Mouse (Mus musculus): Measurements from ENCODE around the gene Aplp2.

Aplp2 gene

DNA sequence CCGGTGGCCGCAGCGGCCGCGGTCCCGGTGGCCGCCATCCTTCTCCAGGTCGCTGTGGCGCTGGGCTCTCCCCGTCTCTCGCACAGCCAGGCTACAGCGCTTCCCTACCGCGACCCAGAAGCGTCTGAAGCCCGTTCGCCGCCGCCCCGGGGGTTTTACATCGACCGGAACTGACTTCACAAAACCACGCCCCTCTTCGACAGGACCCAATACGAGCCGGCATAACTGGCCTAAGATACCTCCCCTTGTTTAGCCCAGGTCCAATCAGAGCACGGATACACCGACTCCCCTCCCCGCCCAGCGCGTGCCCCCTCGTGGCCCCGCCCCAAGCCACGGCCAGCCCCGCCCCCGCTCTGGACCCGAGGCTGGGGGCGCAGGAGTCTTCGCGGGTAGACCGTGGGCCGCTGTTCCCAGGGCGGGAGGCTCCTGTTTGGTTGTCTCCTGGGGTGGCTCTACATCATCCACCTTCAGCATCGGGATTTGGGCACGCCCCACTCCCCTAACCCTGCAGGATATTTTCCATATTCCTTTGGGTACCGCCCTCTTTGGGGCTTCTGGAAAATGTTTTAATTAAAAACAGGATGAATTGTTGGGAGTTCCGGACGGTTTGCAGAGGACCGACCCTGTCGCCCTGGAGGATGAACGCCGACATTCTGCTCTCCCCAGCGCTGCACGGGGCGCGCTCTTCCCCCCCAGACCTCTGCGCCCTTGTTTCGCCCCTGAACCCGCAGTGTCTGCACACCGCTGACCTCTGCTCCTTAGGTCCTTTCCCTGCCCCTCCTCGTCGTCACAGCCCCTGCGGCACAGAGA is at the start of gene Aplp2:
Aplp2 (minus strand) TSS at position 126 of the 810 bp plus-strand sequence.
- peak; percentile 96 for DNase-seq (ENCODE audit: low read depth)

DNA sequence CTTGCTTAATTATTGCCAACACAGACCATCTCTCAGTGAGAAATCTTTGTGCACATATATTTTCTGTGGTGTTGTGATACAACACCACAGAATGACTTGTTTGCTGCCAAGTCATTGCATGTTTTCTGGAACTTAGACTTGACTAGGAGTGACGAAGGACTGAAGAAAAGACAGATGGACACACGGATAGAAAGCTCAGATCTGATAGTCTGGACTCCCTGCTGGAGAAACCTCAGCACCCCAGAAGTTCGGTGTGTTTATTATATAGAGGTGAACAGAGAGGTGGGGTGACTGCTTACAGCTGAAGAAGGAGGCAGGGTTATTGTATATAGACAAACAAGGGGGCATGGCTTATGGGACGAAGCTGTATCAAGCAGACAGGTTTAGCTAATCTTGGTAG is 48.6 kb upstream of the Aplp2 start:
- DNase-seq (ENCODE audit: low read depth) = no peak

- DNase-seq (ENCODE audit: low read depth) = no peak
Measured at GRCm38 (mm10) chr9:31258237-31258636, 46.6 kb upstream of the Aplp2 start.

- DNase-seq (ENCODE audit: low read depth) = no peak
Measured at GRCm38 (mm10) chr9:31255953-31256352, 44.3 kb upstream of the Aplp2 start.

DNA sequence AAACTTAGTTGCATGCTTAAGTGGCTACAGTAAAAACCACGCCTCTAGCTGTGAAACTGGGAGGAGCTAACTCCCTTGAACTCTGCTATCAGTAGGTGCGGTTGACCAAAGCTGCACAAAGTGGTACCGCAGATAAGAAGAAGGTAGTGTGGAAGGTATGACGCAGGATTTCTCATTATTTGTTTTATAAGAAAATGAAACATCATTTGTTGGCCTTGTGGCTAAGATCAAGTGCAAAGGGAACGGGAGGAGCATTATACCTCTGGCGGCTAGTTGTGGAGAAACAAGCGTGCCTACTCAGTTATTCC is 43.0 kb upstream of the Aplp2 start:
- DNase-seq (ENCODE audit: low read depth) = peak; percentile 63

DNA sequence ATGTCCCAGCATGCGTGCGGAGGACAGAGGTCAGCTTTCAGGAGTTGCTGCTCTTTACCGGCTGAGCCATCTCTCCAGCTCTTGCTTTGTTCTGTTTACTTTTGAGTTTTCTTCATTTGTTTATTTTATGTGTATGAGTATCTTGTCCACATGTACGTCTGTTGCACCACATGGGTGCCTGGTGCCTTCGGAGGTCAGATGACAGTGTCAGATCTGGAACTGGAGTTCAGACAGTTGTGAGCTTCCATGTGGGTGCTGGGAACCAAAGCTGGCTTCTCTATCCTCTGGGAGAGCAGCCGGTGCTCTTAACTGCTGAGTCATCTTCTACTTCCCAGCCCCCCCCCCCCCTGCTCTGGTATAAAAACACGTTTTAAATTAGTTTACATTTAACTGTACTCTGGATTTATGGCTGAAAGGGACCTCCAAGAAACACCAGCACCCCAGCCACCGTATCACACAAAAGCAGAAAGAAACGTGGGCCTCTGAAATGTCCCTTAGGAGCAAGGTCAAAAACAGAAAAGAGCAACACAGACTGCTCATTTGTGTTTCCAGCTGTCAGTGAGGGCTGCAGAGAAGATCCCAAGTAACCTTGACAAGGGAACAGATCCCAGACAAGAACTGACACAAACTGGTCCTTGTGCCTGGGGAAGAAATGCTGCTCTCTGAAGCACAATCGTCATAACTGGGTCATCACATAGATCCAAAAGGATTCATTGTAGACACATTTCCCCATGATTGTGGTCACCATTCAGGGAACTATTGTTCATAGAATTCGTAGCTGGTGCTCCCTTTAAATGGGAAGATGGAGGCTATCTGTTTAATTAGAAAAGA is 42.5 kb upstream of the Aplp2 start:
- no peak for DNase-seq (ENCODE audit: low read depth)

DNA sequence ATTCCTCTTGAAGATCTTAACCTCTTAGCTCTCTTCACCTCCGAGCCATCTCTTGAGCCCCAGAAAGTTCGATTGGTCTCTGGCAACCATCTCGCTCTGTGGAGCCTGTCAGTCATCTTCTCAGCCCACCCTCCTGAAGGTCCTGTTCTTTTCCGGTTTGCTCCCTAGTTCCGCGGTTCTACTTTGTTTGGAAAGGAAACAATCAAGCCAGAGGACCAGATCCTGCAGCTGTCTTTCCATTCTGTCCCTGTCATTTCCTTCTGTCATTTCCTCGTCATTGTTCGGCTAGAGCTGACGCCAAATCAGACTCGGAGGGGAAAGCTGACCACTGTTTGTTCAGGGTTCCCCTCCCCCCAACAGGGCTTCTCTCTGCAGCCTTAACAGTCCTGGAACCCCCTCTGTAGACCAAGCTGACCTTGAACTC is 41.7 kb upstream of the Aplp2 start:
- DNase-seq (ENCODE audit: low read depth) = no peak

GRCm38 (mm10) chr9:31252182-31252799 is 40.7 kb upstream of the Aplp2 start:
- no peak for DNase-seq (ENCODE audit: low read depth)

DNA sequence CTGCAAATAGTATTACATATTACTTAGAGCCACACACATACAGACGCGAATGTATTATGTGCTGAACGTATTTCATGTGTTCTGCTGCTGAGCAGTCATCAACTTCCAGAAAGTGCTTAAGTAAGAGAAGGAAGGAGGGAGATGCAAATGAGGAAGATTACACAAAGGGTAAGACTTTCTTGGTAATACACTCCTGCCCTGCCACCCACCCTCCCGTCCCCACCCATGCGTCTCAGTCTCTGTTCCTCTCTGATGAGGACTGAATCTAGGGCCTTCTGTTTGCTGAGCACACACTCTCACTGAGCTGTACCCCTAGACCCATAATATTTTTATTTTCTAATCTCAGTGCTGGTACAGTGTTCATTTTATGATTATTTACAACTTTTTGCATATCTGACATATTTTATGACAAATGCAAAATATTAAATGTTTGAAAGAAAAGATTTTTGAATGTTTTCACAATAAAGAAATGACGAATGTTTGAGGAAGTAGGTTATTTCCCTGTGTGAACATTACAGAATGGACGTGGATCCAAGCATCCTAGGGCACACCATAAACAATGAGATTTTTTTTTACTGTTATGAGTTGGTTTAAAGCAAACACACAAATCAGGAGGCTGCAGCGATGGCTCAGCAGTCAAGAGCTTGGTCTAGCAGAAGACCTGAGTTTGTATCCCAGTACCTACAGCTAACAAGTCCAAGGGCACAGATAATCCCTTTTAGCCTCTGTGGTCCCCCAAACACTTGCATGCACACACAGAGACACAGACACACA is 36.0 kb upstream of the Aplp2 start:
- no peak for DNase-seq (ENCODE audit: low read depth)

DNA sequence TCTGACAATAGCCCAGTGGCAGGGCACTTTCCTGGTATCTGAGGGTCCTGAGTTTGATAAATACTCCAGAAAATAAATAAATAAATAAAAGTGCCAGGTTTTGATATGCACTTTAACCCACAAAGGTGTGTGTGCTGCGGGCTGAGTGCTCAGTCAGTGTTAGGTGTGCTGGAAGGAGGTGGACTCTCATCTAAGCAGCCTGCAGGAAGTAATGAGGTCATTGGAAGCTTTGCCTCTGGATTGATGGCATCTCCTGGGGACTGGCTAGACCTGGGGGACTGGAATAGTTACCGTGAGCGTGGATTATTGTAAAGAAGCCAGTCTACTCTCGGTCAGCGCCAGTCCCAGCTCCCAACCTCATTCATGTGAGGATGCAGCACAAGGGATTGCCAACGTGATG is 34.8 kb upstream of the Aplp2 start:
- no peak for DNase-seq (ENCODE audit: low read depth)

DNA sequence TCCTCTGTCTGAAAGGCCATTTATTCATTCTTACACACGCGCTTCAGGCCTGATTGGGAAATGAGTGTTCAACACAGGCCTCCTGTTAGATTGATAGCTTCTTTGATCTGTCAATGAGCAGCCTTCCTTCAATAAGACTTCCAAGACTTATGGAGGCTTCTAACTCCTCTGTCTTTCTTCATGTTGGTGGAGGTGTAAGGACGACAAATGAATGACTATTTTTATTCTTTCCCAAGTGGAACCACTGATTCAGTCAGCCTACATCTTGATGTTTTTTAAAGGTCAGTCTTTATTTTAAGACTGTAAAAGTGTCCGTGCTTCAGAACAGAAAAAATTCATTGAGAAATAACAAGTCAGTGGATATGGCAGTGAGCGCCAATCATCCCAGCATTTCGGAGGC is 33.4 kb upstream of the Aplp2 start:
- no peak for DNase-seq (ENCODE audit: low read depth)

- DNase-seq (ENCODE audit: low read depth) = no peak
Measured at GRCm38 (mm10) chr9:31243939-31244333, 32.3 kb upstream of the Aplp2 start.

GRCm38 (mm10) chr9:31243306-31243938 is 31.8 kb upstream of the Aplp2 start:
- peak; percentile 49 for DNase-seq (ENCODE audit: low read depth)

DNA sequence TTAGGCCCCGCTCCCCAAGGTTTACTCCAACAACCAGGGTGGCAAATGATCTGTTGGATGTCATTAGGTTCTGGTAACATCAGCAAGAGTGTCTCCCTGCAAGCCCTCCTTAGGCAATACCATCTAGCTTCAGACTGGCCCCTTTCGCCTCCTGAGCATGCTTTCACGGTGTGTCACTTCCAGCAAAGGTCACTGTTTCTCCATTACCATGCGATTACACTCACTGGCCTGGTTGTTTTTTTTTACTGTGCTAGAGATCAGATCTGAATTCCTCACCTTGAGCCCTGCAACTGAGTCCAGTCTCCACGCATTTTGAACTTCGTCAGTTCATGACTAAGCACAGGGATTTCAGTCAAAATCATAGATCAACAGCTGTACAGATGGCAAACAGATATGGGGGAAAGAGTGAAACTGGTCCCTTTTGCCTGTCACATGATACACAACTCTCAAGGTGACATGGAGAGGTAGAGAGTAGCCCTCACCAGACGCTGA is 29.6 kb upstream of the Aplp2 start:
- no peak for DNase-seq (ENCODE audit: low read depth)

- no peak for DNase-seq (ENCODE audit: low read depth)
Measured at GRCm38 (mm10) chr9:31240522-31241207, 29.1 kb upstream of the Aplp2 start.

GRCm38 (mm10) chr9:31239551-31239950 is 27.9 kb upstream of the Aplp2 start:
- DNase-seq (ENCODE audit: low read depth) = no peak

- DNase-seq (ENCODE audit: low read depth) = no peak
Measured at GRCm38 (mm10) chr9:31238526-31238925, 26.9 kb upstream of the Aplp2 start.

DNA sequence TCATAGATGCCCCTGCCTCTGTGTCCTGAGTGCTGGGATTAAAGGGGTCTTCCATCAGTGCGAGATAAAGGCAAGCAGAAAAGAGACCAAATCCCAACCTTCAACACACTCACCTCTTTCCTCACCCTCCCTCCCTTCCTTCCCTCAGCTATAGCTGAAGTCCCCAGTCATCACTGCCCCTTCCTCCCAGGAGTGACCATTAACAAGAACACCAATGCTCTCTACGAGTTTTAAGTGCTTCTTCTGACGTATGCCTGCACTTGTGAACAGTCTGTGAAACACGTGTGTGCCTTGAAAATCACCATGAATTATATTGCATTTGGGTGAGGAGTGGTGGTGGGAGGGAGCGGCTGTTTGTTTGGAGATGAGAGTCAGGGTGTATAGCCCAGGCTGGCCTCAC is 24.5 kb upstream of the Aplp2 start:
- DNase-seq (ENCODE audit: low read depth) = no peak

- no peak for DNase-seq (ENCODE audit: low read depth)
Measured at GRCm38 (mm10) chr9:31235489-31235888, 23.9 kb upstream of the Aplp2 start.

- DNase-seq (ENCODE audit: low read depth) = no peak
Measured at GRCm38 (mm10) chr9:31235030-31235429, 23.4 kb upstream of the Aplp2 start.

GRCm38 (mm10) chr9:31226541-31226940 is 14.9 kb upstream of the Aplp2 start:
- no peak for DNase-seq (ENCODE audit: low read depth)

Measured in naive thymus-derived CD4-positive, alpha-beta T cell, adult 2 months (primary cell).